27 mouse cellular contexts compared by ENCODE assay signal in genomic region chr17:72661678-72662077, GRCm38 (mm10). TPM values are rescaled to one million over a fixed set of nuclear protein-coding genes. Genes with fewer than 3 reads are reported as not detected.
DNase-seq lines count a peak whose midpoint lies in the region; ATAC-seq lines count a peak whose summit lies in the region.
"Had no signal": no experiment of that assay in that cellular context is flagged by ENCODE, and none has a peak within 500 bp of the region (broad histone marks: within the 10 kb centered on the region; RNA-seq: fewer than 3 reads in every experiment).

No protein-coding gene starts in this region.

- ATAC-seq in megakaryocyte, adult 5-6 weeks (ENCODE audit: poor library complexity, severe bottlenecking), result no peak
- ATAC-seq: activated CD4-positive, CD25-positive, alpha-beta regulatory T cell, adult 4 months; forebrain, embryonic 15.5 days; hindbrain, embryonic 16.5 days; intestine, embryonic 15.5 days had no signal

- H3K27me3 ChIP-seq in megakaryocyte, embryonic 14.5 days (replicated peaks), result no peaks in the 10 kb centered on the region
- no peaks in the 10 kb centered on the region for H3K27me3 ChIP-seq in embryonic facial prominence, embryonic 10.5 days (replicated peaks; ENCODE audit: low read depth, poor library complexity, severe bottlenecking)
- H3K27me3 ChIP-seq: embryonic facial prominence, embryonic 13.5 days; forebrain, embryonic 15.5 days; hindbrain, embryonic 13.5 days; intestine, embryonic 15.5 days had no signal

- peak overlapping the region; percentile 24 for H3K4me3 ChIP-seq in megakaryocyte, embryonic 14.5 days (replicated peaks)
- no peak overlapping the region for H3K4me3 ChIP-seq in embryonic facial prominence, embryonic 10.5 days
- H3K4me3 ChIP-seq: embryonic facial prominence, embryonic 13.5 days; forebrain, embryonic 15.5 days; heart, embryonic 10.5 days; hindbrain, embryonic 10.5 days; hindbrain, embryonic 13.5 days; intestine, embryonic 15.5 days had no signal

- peaks cover 4% of the 10 kb centered on the region; the same call in 1 of the 2 replicates for H3K9me3 ChIP-seq in megakaryocyte, embryonic 14.5 days
- H3K9me3 ChIP-seq in embryonic facial prominence, embryonic 10.5 days, result no peaks in the 10 kb centered on the region
- H3K9me3 ChIP-seq: embryonic facial prominence, embryonic 13.5 days; forebrain, embryonic 15.5 days; heart, embryonic 10.5 days; hindbrain, embryonic 10.5 days; hindbrain, embryonic 13.5 days; intestine, embryonic 15.5 days had no signal

- no peaks in the 10 kb centered on the region for H3K4me1 ChIP-seq in megakaryocyte, embryonic 14.5 days
- peaks cover 14% of the 10 kb centered on the region for H3K4me1 ChIP-seq in embryonic facial prominence, embryonic 10.5 days
- H3K4me1 ChIP-seq: forebrain, embryonic 15.5 days; intestine, embryonic 15.5 days had no signal

- 75% methylated on average over 2 of the region's 2 CpGs for WGBS in embryonic facial prominence, embryonic 10.5 days

- intact Hi-C loops in heart, postnatal 10 days (cut with DNase I), result no loop called here

- H3K36me3 ChIP-seq in megakaryocyte, embryonic 14.5 days (replicated peaks; ENCODE audit: low read length), result no peaks in the 10 kb centered on the region
- H3K36me3 ChIP-seq in embryonic facial prominence, embryonic 10.5 days (replicated peaks), result no peaks in the 10 kb centered on the region
- H3K36me3 ChIP-seq: embryonic facial prominence, embryonic 13.5 days; forebrain, embryonic 15.5 days; heart, embryonic 10.5 days; hindbrain, embryonic 10.5 days; hindbrain, embryonic 13.5 days; intestine, embryonic 15.5 days had no signal

- H3K27ac ChIP-seq in embryonic facial prominence, embryonic 10.5 days (replicated peaks), result no peak overlapping the region
- H3K27ac ChIP-seq: embryonic facial prominence, embryonic 13.5 days; forebrain, embryonic 15.5 days; heart, embryonic 10.5 days; hindbrain, embryonic 10.5 days; hindbrain, embryonic 13.5 days; intestine, embryonic 15.5 days had no signal

- peak; percentile 55 for DNase-seq in heart, adult 11 months
- no peak for DNase-seq in heart, postnatal 10 days
- DNase-seq in embryonic facial prominence, embryonic 10.5 days (ENCODE audit: low spot score), result peak; percentile 18
- DNase-seq in forelimb bud, embryonic 11.5 days (ENCODE audit: low read depth, low spot score), result peak; percentile 5
- DNase-seq in cerebellum, adult 9-10 months, result no peak
- DNase-seq in lung, postnatal 25 days (ENCODE audit: low spot score), result no peak
- DNase-seq: adrenal gland, adult 8-10 months; adrenal gland, postnatal 36 days; cerebellum, adult 18-20 months; cerebellum, adult 9-11 months; cerebellum, postnatal 25 days; gastrocnemius, postnatal 10 days; gastrocnemius, postnatal 36 days; heart, adult 18-20 months; heart, postnatal 36 days had no signal

RNA-seq across cellular contexts. Expression of gene Alk, which starts 57.3 kb away (rescaled TPM):
- not detected for total RNA-seq in heart, postnatal 10 days (2021)
- not detected in 2 replicates for polyA plus RNA-seq in megakaryocyte, embryonic 14.5 days (2012; ENCODE audit: insufficient read depth, low replicate concordance)
- total RNA-seq in megakaryocyte, adult 5-6 weeks (2015), result not detected in 2 replicates
- total RNA-seq in megakaryocyte, adult 5-6 weeks (2017), result not detected in 2 replicates
- polyA plus RNA-seq in embryonic facial prominence, embryonic 10.5 days (2016; fragmentation: Nextera tagmentation; extraction: Ambion mirVana), result 0.23 and 0.40 TPM in 2 replicates
- total RNA-seq: adrenal gland, postnatal 36 days; common myeloid progenitor, adult 5-6 weeks; gastrocnemius, adult 18-20 months; heart, adult 18-20 months; heart, postnatal 36 days had no signal

Comparison
In these comparisons a context has a peak if more than half of its experiments do, and no peak if none do; other contexts are left out.
1. DNase-seq: peak in heart, adult 11 months (single experiment), embryonic facial prominence, embryonic 10.5 days (single experiment) and forelimb bud, embryonic 11.5 days (single experiment); none in heart, postnatal 10 days (0 of 2), cerebellum, adult 9-10 months (single experiment) and lung, postnatal 25 days (single experiment).